Mouse (Mus musculus): ENCODE results near the gene Plac9a.

- TF ChIP-seq CTCF (IDR thresholded peaks at IDR 0.05; ENCODE audit: borderline replicate concordance, insufficient read depth, low read length), result no peak
- no peak for TF ChIP-seq POLR2A (IDR thresholded peaks at IDR 0.05; ENCODE audit: low read depth, low read length)
These were observed 35.1 kb downstream of the Plac9a start for GRCm38 (mm10) chr14:25867834-25868233.

Measured in embryonic fibroblast, embryonic 13.5 days (primary cell).